Mouse (Mus musculus) forebrain, embryonic 14.5 days (tissue): ENCODE results near the gene Tmem178b. TPM values are rescaled to one million over a fixed set of nuclear protein-coding genes. Genes with fewer than 3 reads are reported as not detected.

Experiments
- ATAC-seq: fragments of 200-750 bp; cut with Nextera tagmentation; 2 replicates; pipeline ENCODE4 v1.8.0; 2017; ENCODE audit warnings: mild to moderate bottlenecking, moderate library complexity
- DNase-seq: peaks from one replicate; pipeline ENCODE4 v3.0.0-alpha.2; 2015; ENCODE audit warnings: low spot score
- H3K27ac ChIP-seq: fragments of 300-500 bp; sonication (generic); 2 replicates; pipeline ENCODE4 v1.5.1; 2014; ENCODE audit warnings: low read depth, mild to moderate bottlenecking, control low read depth, low read length, moderate library complexity
- H3K27me3 ChIP-seq: fragments of 300-500 bp; sonication (generic); replicated peaks from 2 replicates; pipeline ENCODE4 v1.6.1; 2014; ENCODE audit warnings: low read length, control low read depth, mixed read lengths; ENCODE audit not compliant: control insufficient read depth, insufficient read depth
- H3K36me3 ChIP-seq: fragments of 300-500 bp; sonication (generic); 2 replicates; pipeline ENCODE4 v1.6.1; 2014; ENCODE audit warnings: low read length, control low read depth; ENCODE audit not compliant: control insufficient read depth, insufficient read depth
- H3K4me1 ChIP-seq: fragments of 300-500 bp; sonication (generic); 2 replicates; pipeline ENCODE4 v1.6.1; 2014; ENCODE audit warnings: antibody characterized with exemption, low read length, control low read depth; ENCODE audit not compliant: control insufficient read depth, insufficient read depth
- H3K4me2 ChIP-seq: fragments of 300-500 bp; sonication (generic); 2 replicates; pipeline ENCODE4 v1.6.1; 2014; ENCODE audit warnings: mild to moderate bottlenecking, control low read depth, low read length
- H3K4me3 ChIP-seq: fragments of 300-500 bp; sonication (generic); 2 replicates; pipeline ENCODE4 v1.5.1; 2014; ENCODE audit warnings: low read depth, low read length, control low read depth
- H3K9ac ChIP-seq: fragments of 300-500 bp; sonication (generic); 2 replicates; pipeline ENCODE4 v1.6.1; 2014; ENCODE audit warnings: mild to moderate bottlenecking, low read length, control low read depth, moderate library complexity
- H3K9me3 ChIP-seq: fragments of 300-500 bp; sonication (generic); replicated peaks from 2 replicates; pipeline ENCODE4 v1.6.1; 2016; ENCODE audit warnings: low read length, control low read depth, mixed read lengths; ENCODE audit not compliant: control insufficient read depth
- WGBS: fragments of 180-500 bp; shearing (Covaris S2); extraction: QIAGEN DNeasy Blood & Tissue Kit; methylation state at CpG from one replicate; pipeline ENCODE4 v1.1.7; 2014; 5-methylcytosine and 5-hydroxymethylcytosine counted together
- polyA plus RNA-seq: library from polyadenylated mRNA; unstranded; fragments of >200 nt; fragmentation: Nextera tagmentation; extraction: Ambion mirVana; gene quantifications from 2 replicates; pipeline ENCODE4 v1.2.1, GENCODE M21; 2014

Tmem178b gene
- polyA plus RNA-seq, 1 experiment from 2014 or later, result 18.5 TPM

DNA sequence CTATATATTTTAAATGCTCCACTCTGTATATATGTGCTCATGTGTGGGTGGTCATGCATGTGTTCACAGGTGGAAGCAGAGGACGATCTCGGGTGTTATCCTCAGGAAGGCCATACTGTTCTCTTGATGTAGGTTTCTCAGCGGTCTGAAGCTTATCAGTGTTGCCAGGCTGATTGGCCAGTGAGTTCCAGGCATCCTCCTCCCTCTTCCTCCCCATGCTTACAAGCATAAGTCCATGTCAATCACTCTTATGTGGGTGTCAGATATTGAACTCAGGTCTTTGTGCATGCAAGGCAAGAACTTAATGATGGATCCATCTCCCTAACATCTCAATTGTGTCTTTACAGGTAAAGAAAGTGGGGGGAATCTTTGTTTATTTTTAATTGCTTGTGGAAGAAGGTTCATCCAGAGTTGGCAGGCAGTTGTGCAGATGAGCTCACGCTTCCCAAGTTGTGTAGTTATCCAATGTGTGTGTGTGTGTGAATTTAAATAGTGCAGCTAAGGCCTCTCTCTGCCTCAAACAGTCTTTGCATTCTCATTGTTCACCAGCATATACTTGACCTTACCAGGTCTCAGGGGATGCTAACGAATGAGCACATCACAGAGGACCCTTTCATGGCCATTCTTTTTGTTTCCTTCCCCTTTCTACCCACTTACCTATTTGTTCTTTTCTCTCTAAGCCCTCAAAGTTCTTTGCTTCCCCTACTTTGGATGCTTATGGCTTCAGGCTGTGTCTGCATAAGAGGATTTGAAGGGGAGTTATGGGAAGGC is 72.8 kb downstream of the Tmem178b start:
- WGBS, result 64% methylated on average over 5 of the region's 5 CpGs
- Histone ChIP-seq H3K9me3 (no peaks in the 10 kb centered on the region), H3K4me1 (peaks cover 5% of the 10 kb centered on the region; the same call in 1 of the 2 replicates), H3K27me3 (no peaks in the 10 kb centered on the region), H3K4me2 (no peak overlapping the region), H3K27ac (no peak overlapping the region), H3K36me3 (no peaks in the 10 kb centered on the region), H3K4me3 (no peak overlapping the region), H3K9ac (no peak overlapping the region)
- ATAC-seq (peak; percentile 29), DNase-seq (no peak)

DNA sequence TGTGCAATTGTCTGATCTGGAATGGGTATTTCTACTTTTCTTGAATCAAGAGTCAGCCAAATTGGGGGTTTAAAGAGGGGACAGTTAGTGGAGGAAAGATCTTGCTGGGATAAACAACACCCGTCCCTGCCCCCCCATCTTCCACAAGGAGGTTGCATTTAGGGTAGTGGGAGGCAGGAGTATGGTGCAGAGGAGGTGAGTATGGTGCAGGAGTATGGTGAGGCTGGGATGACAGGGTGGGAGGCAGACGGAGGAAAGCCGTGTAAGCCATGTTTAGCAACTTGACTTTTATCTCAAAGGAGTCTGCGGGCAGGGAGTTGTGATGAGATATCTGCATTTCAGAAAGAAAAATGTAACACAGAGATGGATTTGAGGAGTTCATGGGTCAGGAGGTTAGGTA is 73.5 kb downstream of the Tmem178b start:
- no peaks in the 10 kb centered on the region for H3K27me3 ChIP-seq
- H3K4me1 ChIP-seq, result peaks cover 5% of the 10 kb centered on the region; the same call in 1 of the 2 replicates
- no peak overlapping the region for H3K9ac ChIP-seq
- no peaks in the 10 kb centered on the region for H3K36me3 ChIP-seq
- no peak overlapping the region for H3K27ac ChIP-seq
- ATAC-seq, result peak; percentile 18; the same call in 1 of the 2 replicates
- no peaks in the 10 kb centered on the region for H3K9me3 ChIP-seq
- 70% methylated on average over 4 of the region's 4 CpGs for WGBS
- no peak overlapping the region for H3K4me2 ChIP-seq
- no peak for DNase-seq
- H3K4me3 ChIP-seq, result no peak overlapping the region

DNA sequence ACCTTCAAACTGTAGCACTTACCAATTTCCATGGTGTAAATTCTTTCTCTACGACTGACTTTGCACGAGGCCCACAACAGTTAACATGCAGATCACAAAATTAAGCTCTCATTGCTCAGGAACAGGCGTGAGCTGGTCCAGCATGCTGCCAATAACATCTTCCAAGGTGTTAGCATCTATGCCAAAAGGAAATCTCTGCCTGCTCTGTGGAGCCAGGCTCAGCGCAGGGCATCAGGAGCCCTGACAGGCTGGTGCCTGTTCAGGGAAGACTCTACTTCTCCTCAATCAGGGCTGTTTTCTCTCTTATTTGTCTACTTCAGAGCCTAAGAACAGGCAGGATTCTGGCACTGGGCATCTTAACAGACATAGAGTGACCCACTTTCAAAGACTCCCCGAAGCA is 80.9 kb downstream of the Tmem178b start:
- Histone ChIP-seq H3K4me1 (no peaks in the 10 kb centered on the region), H3K27ac (no peak overlapping the region), H3K9me3 (no peaks in the 10 kb centered on the region), H3K36me3 (no peaks in the 10 kb centered on the region), H3K9ac (no peak overlapping the region), H3K4me3 (no peak overlapping the region), H3K4me2 (no peak overlapping the region), H3K27me3 (no peaks in the 10 kb centered on the region)
- DNase-seq (no peak), ATAC-seq (no peak)
- 82% methylated on average over 5 of the region's 5 CpGs for WGBS

DNA sequence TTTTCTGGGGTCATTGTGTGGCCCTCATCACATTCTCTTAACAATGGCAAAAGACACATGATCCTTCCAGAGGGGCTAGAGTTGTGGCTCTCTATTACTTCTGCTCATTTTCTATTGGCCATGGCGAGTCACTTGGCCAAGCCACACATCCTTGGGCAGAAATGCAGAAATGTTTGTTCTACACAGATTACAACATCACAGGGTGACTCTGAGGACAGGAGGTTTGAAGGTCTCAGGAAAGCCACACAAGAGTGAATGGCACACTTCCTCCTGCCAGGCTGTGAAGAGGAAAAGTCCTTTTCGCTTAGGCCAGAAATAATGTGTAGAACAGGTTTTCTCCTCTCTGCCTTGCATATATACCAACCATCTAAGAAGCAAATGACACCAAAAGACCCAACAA is 82.1 kb downstream of the Tmem178b start:
- DNase-seq (no peak), ATAC-seq (no peak)
- H3K4me3 ChIP-seq, result no peak overlapping the region
- WGBS, result 90% methylated on average over 2 of the region's 2 CpGs
- H3K36me3 ChIP-seq, result no peaks in the 10 kb centered on the region
- no peaks in the 10 kb centered on the region for H3K9me3 ChIP-seq
- no peaks in the 10 kb centered on the region for H3K4me1 ChIP-seq
- no peak overlapping the region for H3K4me2 ChIP-seq
- H3K9ac ChIP-seq, result no peak overlapping the region
- H3K27me3 ChIP-seq, result no peaks in the 10 kb centered on the region
- H3K27ac ChIP-seq, result no peak overlapping the region

DNA sequence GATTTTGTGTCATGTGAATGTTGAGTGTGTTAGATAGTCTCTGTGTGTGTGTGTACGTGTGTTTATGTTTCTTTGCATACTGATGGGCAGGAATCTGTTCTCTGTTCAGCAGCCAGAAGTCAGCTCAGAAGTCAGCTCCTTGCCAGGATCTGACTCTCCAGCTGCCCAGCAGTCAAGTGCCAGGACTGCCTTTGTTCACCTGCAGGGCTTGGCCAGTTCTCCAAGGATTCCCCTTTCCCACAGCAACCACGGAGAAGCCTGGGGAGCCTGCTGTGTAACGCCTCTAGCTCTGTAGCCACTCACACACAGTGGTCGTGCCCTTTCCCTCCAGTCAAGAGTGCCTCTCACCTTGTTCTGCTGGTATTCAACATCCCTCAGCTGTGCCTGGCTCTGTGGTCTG is 91.5 kb downstream of the Tmem178b start:
- WGBS, result 68% methylated on average over 4 of the region's 4 CpGs
- no peak for ATAC-seq

DNA sequence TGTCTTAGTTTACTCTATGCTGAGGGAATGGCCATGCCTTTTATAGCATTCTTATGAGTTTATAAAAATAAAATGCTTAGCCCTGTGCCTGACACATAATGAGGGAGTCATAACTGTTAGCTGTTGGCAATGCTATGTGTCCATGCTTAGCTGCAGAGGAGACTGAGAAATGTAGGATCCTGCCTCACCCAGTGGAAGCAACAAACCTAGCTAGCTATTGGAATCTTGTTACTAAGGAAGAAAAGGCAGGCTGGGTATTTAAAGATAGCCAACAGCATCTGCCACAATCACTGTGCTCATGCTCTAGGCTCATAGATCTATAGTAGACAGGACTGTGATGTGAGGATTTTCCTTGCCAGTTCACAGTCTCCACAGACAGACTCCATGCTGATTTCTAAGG is 97.2 kb downstream of the Tmem178b start:
- H3K9me3 ChIP-seq, result no peaks in the 10 kb centered on the region
- H3K36me3 ChIP-seq, result no peaks in the 10 kb centered on the region
- no peak overlapping the region for H3K4me2 ChIP-seq
- H3K27ac ChIP-seq, result no peak overlapping the region
- H3K4me3 ChIP-seq, result no peak overlapping the region
- ATAC-seq (no peak), DNase-seq (no peak)
- H3K9ac ChIP-seq, result no peak overlapping the region
- no peaks in the 10 kb centered on the region for H3K27me3 ChIP-seq
- peaks cover 2% of the 10 kb centered on the region; the same call in 1 of the 2 replicates for H3K4me1 ChIP-seq

More for the DNA sequence above, 91.5 kb downstream of the Tmem178b start:
- H3K4me3 ChIP-seq, result no peak overlapping the region
- H3K9me3 ChIP-seq, result no peaks in the 10 kb centered on the region
- no peak for DNase-seq
- no peak overlapping the region for H3K9ac ChIP-seq
- peaks cover 2% of the 10 kb centered on the region; the same call in 1 of the 2 replicates for H3K4me1 ChIP-seq
- no peak overlapping the region for H3K27ac ChIP-seq
- no peaks in the 10 kb centered on the region for H3K36me3 ChIP-seq
- no peak overlapping the region for H3K4me2 ChIP-seq
- H3K27me3 ChIP-seq, result no peaks in the 10 kb centered on the region

DNA sequence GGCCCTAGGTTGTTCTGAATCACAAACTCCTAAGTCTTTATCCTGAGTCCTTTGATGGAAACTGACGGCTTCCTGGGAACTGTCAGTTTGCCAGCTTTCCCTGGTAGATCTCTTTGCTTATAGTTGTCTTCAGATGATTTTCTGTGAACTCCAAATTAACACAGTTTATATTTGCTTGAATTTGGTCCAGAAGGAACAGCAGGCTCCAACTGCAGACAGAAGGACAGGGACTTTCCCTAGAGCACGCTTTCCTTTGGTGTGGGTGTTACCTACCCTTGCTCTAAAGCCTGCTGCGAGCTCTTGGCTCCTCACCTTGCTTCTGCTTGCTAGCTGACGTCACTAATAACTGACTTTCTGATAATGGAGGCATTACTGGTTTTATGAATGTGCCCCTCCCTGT is 105.9 kb downstream of the Tmem178b start:
- WGBS, result 68% methylated on average over 4 of the region's 4 CpGs
- peak; percentile 60 for DNase-seq
- Histone ChIP-seq H3K27ac (no peak overlapping the region), H3K9me3 (no peaks in the 10 kb centered on the region), H3K4me2 (no peak overlapping the region), H3K27me3 (no peaks in the 10 kb centered on the region), H3K36me3 (no peaks in the 10 kb centered on the region), H3K4me1 (no peaks in the 10 kb centered on the region), H3K9ac (no peak overlapping the region), H3K4me3 (no peak overlapping the region)
- ATAC-seq, result no peak; the same call in 1 of the 2 replicates

DNA sequence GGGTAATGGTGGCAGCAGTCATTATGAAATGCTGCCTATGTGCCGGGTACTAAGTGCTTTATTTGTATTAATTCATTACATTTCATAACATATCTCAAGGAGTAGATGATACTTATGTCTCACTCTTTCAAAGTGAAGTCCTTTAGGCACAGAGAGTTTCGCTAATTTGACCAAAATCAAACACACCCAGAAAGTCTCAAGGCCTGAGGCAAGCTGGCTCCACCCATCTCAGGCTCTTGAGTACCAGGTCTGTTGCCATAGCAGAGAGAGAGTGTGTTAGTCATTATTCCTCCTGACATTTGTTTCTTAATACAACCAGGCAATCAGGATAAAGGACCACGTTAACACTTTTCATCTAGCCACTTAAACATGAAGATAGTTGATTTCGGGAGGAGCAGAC is 117.7 kb downstream of the Tmem178b start:
- no peaks in the 10 kb centered on the region for H3K27me3 ChIP-seq
- ATAC-seq, result no peak
- H3K9me3 ChIP-seq, result no peaks in the 10 kb centered on the region
- no peak overlapping the region for H3K4me2 ChIP-seq
- H3K27ac ChIP-seq, result no peak overlapping the region
- WGBS, result 74% methylated on average over 4 of the region's 4 CpGs
- no peaks in the 10 kb centered on the region for H3K36me3 ChIP-seq
- H3K4me3 ChIP-seq, result no peak overlapping the region
- H3K4me1 ChIP-seq, result no peaks in the 10 kb centered on the region
- DNase-seq, result no peak
- no peak overlapping the region for H3K9ac ChIP-seq

DNA sequence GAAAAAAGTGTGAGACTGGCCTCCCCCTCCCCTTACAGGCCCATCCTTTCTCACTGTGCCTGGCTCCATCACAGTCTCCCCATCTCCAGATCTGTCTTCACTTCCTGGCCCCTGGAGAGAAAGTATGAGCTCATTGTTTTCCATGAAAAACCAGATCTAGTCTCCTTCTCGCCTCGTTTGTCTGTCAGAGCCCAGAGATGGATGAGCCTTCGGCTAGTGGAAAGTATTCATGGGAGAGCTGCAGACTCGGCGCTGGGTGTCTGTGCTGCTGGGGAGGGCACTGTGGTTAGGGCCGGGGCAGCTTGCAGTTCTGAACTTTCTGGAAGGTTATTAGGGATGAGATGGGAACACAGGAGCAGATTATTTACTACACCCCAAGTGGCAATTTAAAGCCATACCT is 118.9 kb downstream of the Tmem178b start:
- H3K4me2 ChIP-seq, result no peak overlapping the region
- H3K4me1 ChIP-seq, result no peaks in the 10 kb centered on the region
- DNase-seq (no peak), ATAC-seq (no peak)
- H3K4me3 ChIP-seq, result no peak overlapping the region
- H3K36me3 ChIP-seq, result no peaks in the 10 kb centered on the region
- WGBS, result 82% methylated on average over 6 of the region's 6 CpGs
- H3K9me3 ChIP-seq, result no peaks in the 10 kb centered on the region
- no peaks in the 10 kb centered on the region for H3K27me3 ChIP-seq
- H3K27ac ChIP-seq, result no peak overlapping the region
- H3K9ac ChIP-seq, result no peak overlapping the region
